Mouse (Mus musculus) hindbrain, embryonic 14.5 days (tissue): ENCODE results near the gene Unc13d. TPM values are rescaled to one million over a fixed set of nuclear protein-coding genes. Genes with fewer than 3 reads are reported as not detected.

Experiments
- ATAC-seq: fragments of 200-750 bp; cut with Nextera tagmentation; 2 replicates; pipeline ENCODE4 v1.8.0; 2017; ENCODE audit warnings: moderate number of reproducible peaks, mild to moderate bottlenecking, moderate TSS enrichment, moderate library complexity; ENCODE audit not compliant: low FRiP score
- DNase-seq: peaks from one replicate; pipeline ENCODE4 v3.0.0-alpha.2; 2015; ENCODE audit warnings: low spot score
- H3K27ac ChIP-seq: fragments of 300-500 bp; sonication (generic); 2 replicates; pipeline ENCODE4 v1.5.1; 2014; ENCODE audit warnings: mild to moderate bottlenecking, moderate library complexity
- H3K27me3 ChIP-seq: fragments of 300-500 bp; sonication (generic); 2 replicates; pipeline ENCODE4 v1.6.1; 2014; ENCODE audit warnings: mild to moderate bottlenecking, low read length, mixed read lengths; ENCODE audit not compliant: control insufficient read depth, insufficient read depth
- H3K36me3 ChIP-seq: fragments of 300-500 bp; sonication (generic); replicated peaks from 2 replicates; pipeline ENCODE4 v1.6.1; 2014; ENCODE audit not compliant: control insufficient read depth, insufficient read depth
- H3K4me1 ChIP-seq: fragments of 300-500 bp; sonication (generic); replicated peaks from 2 replicates; pipeline ENCODE4 v1.6.1; 2014; ENCODE audit warnings: antibody characterized with exemption, low read length, mixed read lengths; ENCODE audit not compliant: control insufficient read depth, insufficient read depth
- H3K4me2 ChIP-seq: fragments of 300-500 bp; sonication (generic); replicated peaks from 2 replicates; pipeline ENCODE4 v1.6.1; 2014; ENCODE audit warnings: mild to moderate bottlenecking, moderate library complexity
- H3K4me3 ChIP-seq: fragments of 300-500 bp; sonication (generic); replicated peaks from 2 replicates; pipeline ENCODE4 v1.5.1; 2014; ENCODE audit warnings: mild to moderate bottlenecking, low read length
- H3K9ac ChIP-seq: fragments of 300-500 bp; sonication (generic); 2 replicates; pipeline ENCODE4 v1.6.1; 2014
- H3K9me3 ChIP-seq: fragments of 300-500 bp; sonication (generic); 2 replicates; pipeline ENCODE4 v1.6.1; 2016; ENCODE audit warnings: low read length; ENCODE audit not compliant: control insufficient read depth
- WGBS: fragments of 180-500 bp; shearing (Covaris S2); extraction: QIAGEN DNeasy Blood & Tissue Kit; methylation state at CpG from one replicate; pipeline ENCODE4 v1.1.7; 2014; 5-methylcytosine and 5-hydroxymethylcytosine counted together
- polyA plus RNA-seq: library from polyadenylated mRNA; unstranded; fragments of >200 nt; fragmentation: Nextera tagmentation; extraction: Ambion mirVana; gene quantifications from 2 replicates; pipeline ENCODE4 v1.2.1, GENCODE M21; 2014

Unc13d gene
- polyA plus RNA-seq, 1 experiment from 2014 or later, result 0.75 TPM

DNA sequence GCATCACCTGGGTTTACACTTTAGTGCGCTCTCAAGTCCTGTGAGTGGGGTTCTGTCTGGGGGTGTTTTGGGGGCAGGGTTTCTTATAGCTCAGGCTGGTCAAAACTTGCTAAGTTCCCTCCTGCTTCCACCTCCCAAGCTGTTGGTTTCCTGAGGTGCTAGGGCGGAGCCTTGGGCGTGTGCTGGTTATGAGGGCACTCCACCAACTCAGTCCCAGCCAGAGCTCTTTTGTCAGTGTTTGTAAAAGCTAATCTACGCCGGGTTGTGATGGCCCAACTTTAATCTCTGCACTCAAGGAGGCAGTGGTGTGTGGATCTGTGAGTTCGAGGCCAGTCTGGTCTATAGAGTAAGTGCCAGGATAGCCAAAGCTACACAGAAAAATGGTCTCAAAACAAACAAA is 6.4 kb upstream of the Unc13d start:
- Histone ChIP-seq H3K4me3 (no peak overlapping the region), H3K27me3 (no peaks in the 10 kb centered on the region), H3K4me2 (no peak overlapping the region), H3K36me3 (peaks cover 46% of the 10 kb centered on the region), H3K4me1 (0 out of 2 replicates have a peak, but pooled peaks cover 12% of the 10 kb centered on the region), H3K27ac (no peak overlapping the region), H3K9me3 (no peaks in the 10 kb centered on the region), H3K9ac (no peak overlapping the region)
- ATAC-seq, result no peak
- no peak for DNase-seq
- 94% methylated on average over 6 of the region's 6 CpGs for WGBS

- Histone ChIP-seq H3K27ac (no peak overlapping the region), H3K36me3 (peaks cover 50% of the 10 kb centered on the region), H3K27me3 (no peaks in the 10 kb centered on the region), H3K9ac (no peak overlapping the region), H3K4me1 (peaks cover 13% of the 10 kb centered on the region; the same call in 1 of the 2 replicates), H3K4me2 (no peak overlapping the region), H3K4me3 (no peak overlapping the region), H3K9me3 (no peaks in the 10 kb centered on the region)
- ATAC-seq, result no peak
- DNase-seq, result no peak
- WGBS, result 92% methylated on average over 14 of the region's 14 CpGs
Observed at GRCm38 (mm10) chr11:116083096-116083672, 5.4 kb upstream of the Unc13d start.

- Histone ChIP-seq H3K36me3 (peaks cover 50% of the 10 kb centered on the region), H3K9me3 (no peaks in the 10 kb centered on the region), H3K4me1 (peaks cover 9% of the 10 kb centered on the region; the same call in 1 of the 2 replicates), H3K27me3 (no peaks in the 10 kb centered on the region), H3K4me2 (no peak overlapping the region), H3K27ac (no peak overlapping the region), H3K9ac (no peak overlapping the region), H3K4me3 (no peak overlapping the region)
- ATAC-seq (no peak), DNase-seq (no peak)
- WGBS, result 74% methylated on average over 6 of the region's 6 CpGs
Observed at GRCm38 (mm10) chr11:116081081-116081480, 3.3 kb upstream of the Unc13d start.

- ATAC-seq (no peak), DNase-seq (no peak)
- Histone ChIP-seq H3K36me3 (peaks cover 50% of the 10 kb centered on the region), H3K9ac (no peak overlapping the region), H3K4me3 (no peak overlapping the region), H3K4me2 (no peak overlapping the region), H3K27ac (no peak overlapping the region), H3K4me1 (peaks cover 4% of the 10 kb centered on the region; the same call in 1 of the 2 replicates), H3K9me3 (no peaks in the 10 kb centered on the region), H3K27me3 (no peaks in the 10 kb centered on the region)
- WGBS, result 70% methylated on average over 10 of the region's 10 CpGs
Observed at GRCm38 (mm10) chr11:116079511-116079910, 1.8 kb upstream of the Unc13d start.

GRCm38 (mm10) chr11:116078676-116079320 is 1.0 kb upstream of the Unc13d start:
- Histone ChIP-seq H3K36me3 (peaks cover 48% of the 10 kb centered on the region), H3K4me3 (no peak overlapping the region), H3K9me3 (no peaks in the 10 kb centered on the region), H3K27me3 (no peaks in the 10 kb centered on the region), H3K4me2 (no peak overlapping the region), H3K4me1 (peaks cover 4% of the 10 kb centered on the region; the same call in 1 of the 2 replicates), H3K27ac (no peak overlapping the region), H3K9ac (no peak overlapping the region)
- 21% methylated on average over 10 of the region's 10 CpGs for WGBS
- no peak for DNase-seq
- ATAC-seq, result no peak

DNA sequence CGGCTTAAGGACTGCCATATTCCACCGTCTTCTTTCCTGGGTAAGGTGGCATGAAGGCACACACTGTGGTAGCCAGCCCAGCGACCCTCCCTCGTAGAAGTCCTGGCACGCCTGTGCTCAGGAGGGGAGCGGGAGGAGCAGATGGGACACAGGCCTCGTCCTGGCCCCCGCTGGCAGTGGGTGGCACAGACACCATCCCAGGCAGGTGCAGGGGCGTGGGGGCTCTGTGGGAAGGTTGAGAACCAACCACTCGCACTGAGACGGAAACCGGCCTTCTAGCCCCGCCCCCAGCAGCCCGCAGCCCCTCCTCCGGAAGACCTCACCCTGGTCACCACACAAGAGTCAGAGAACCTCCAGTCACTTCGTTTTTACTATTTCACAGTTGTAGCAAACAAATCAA is 460 bp upstream of the Unc13d start:
- peaks cover 4% of the 10 kb centered on the region; the same call in 1 of the 2 replicates for H3K4me1 ChIP-seq
- no peaks in the 10 kb centered on the region for H3K27me3 ChIP-seq
- 0 out of 2 replicates have a peak overlapping the region, but pooled peaks have one; percentile 51 for H3K27ac ChIP-seq
- peak overlapping the region; percentile 22 for H3K4me3 ChIP-seq
- H3K4me2 ChIP-seq, result peak overlapping the region; percentile 54
- WGBS, result 6% methylated on average over 16 of the region's 16 CpGs
- H3K36me3 ChIP-seq, result peaks cover 42% of the 10 kb centered on the region
- DNase-seq (no peak), ATAC-seq (peak; percentile 41; the same call in 1 of the 2 replicates)
- peak overlapping the region; percentile 54 for H3K9ac ChIP-seq
- H3K9me3 ChIP-seq, result no peaks in the 10 kb centered on the region

DNA sequence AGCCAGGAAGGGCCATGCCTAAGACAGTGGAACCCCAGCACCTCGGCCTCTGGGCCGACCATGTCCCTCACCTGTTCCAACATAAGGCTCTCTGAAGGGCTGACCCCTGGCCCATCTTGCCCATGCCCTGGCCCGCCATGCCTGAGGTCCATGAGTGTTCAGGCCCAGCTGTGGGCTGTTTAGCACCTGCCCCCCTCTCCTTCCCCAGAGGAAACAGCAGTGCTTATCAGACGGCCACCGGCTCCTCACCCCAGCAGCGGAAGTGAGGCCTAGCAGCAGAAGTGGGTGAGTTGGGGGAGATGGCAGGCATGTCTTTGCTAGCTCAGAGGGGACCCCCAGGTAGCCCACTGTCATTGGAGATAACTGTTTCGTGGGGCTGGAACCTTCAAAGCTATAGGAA is 925 bp downstream of the Unc13d start:
- Histone ChIP-seq H3K4me2 (no peak overlapping the region), H3K9ac (no peak overlapping the region), H3K27ac (no peak overlapping the region), H3K27me3 (no peaks in the 10 kb centered on the region), H3K4me1 (peaks cover 4% of the 10 kb centered on the region; the same call in 1 of the 2 replicates), H3K9me3 (no peaks in the 10 kb centered on the region), H3K4me3 (no peak overlapping the region), H3K36me3 (peaks cover 30% of the 10 kb centered on the region)
- 85% methylated on average over 7 of the region's 7 CpGs for WGBS
- ATAC-seq (no peak), DNase-seq (no peak)

DNA sequence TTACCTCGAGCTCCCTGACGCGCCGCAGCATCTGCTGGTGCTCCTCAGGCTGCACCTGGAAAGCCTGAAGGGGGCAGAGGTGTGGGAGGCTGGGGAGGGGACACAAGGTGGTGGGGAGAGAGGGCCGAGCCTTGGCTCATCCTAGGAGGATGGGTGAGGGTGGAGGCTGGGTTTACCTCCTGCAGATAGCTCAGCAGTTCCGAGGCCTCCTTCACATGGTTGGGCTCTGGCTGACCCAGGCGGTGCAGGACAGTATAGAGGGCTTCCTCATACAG is 1.6 kb downstream of the Unc13d start:
- Histone ChIP-seq H3K36me3 (peaks cover 23% of the 10 kb centered on the region), H3K4me3 (no peak overlapping the region), H3K27ac (no peak overlapping the region), H3K27me3 (no peaks in the 10 kb centered on the region), H3K9ac (no peak overlapping the region), H3K4me2 (no peak overlapping the region), H3K4me1 (peaks cover 4% of the 10 kb centered on the region; the same call in 1 of the 2 replicates), H3K9me3 (no peaks in the 10 kb centered on the region)
- DNase-seq (no peak), ATAC-seq (no peak)
- whole genome bisulfite sequencing, result 70% methylated on average over 7 of the region's 7 CpGs

DNA sequence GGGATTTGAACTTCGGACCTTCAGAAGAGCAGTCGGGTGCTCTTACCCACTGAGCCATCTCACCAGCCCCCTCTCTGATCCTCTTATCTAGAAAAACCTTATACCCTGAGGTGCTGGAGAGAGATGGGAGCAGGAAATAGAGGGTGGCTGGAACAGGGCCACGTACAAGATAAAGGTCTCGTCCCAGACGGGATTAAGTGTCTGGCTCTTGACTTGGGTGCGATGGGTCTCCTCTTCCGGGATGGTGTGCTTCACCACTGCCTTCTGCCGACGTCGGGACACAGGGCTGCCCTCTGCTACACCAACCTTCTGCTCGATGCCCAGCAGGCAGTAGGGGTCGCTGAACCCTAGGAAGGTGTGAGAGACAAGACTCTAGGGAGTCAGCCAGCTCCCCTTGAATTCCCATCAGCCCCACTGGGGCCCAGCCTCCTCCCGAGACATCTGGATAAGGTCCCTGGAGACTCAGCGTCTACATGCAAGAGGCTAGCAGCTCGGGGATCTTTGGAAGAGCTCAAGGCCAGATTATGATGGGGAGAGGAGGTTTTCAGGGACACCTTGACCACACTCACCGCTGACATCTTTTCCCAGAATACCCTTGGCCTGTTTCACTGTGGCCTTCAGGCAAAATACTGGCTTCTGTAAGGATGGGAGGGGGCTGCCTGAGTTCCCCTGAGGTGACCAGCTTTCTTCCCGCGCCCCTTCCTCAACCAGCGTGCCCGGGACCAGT is 2.1 kb downstream of the Unc13d start:
- 64% methylated on average over 20 of the region's 20 CpGs for WGBS
- no peaks in the 10 kb centered on the region for H3K27me3 ChIP-seq
- no peaks in the 10 kb centered on the region for H3K9me3 ChIP-seq
- H3K4me1 ChIP-seq, result peaks cover 4% of the 10 kb centered on the region; the same call in 1 of the 2 replicates
- no peak overlapping the region for H3K27ac ChIP-seq
- no peak for ATAC-seq
- H3K4me2 ChIP-seq, result no peak overlapping the region
- H3K9ac ChIP-seq, result no peak overlapping the region
- DNase-seq, result no peak
- no peak overlapping the region for H3K4me3 ChIP-seq
- peaks cover 18% of the 10 kb centered on the region for H3K36me3 ChIP-seq
